Mouse (Mus musculus) limb, embryonic 13.5 days (tissue): ENCODE results near the gene Tm2d1. TPM values are rescaled to one million over a fixed set of nuclear protein-coding genes. Genes with fewer than 3 reads are reported as not detected.
A peak's percentile ranks its signal among the peaks of the same experiment; 100 is the strongest.
"Not testable (repeated sequence)": the region's sequence is repeated elsewhere in the genome, so short reads cannot be mapped to it uniquely, and the experiment has no call there.

ENCODE experiments used
- ATAC-seq: fragments of 200-750 bp; cut with Nextera tagmentation; 2 replicates; pipeline ENCODE4 v1.8.0; 2017; ENCODE audit warnings: low read depth, moderate number of reproducible peaks, moderate TSS enrichment; ENCODE audit not compliant: low FRiP score
- H3K27ac ChIP-seq: fragments of 300-500 bp; sonication (generic); 2 replicates; pipeline ENCODE4 v1.5.1; 2015; ENCODE audit warnings: inconsistent platforms, mild to moderate bottlenecking, moderate library complexity
- H3K27me3 ChIP-seq: fragments of 300-500 bp; sonication (generic); 2 replicates; pipeline ENCODE4 v1.6.1; 2015; ENCODE audit warnings: mild to moderate bottlenecking, inconsistent platforms
- H3K36me3 ChIP-seq: fragments of 300-500 bp; sonication (generic); 2 replicates; pipeline ENCODE4 v1.6.1; 2015; ENCODE audit warnings: inconsistent platforms, mild to moderate bottlenecking, moderate library complexity
- H3K4me1 ChIP-seq: fragments of 300-500 bp; sonication (generic); 2 replicates; pipeline ENCODE4 v1.6.1; 2015; ENCODE audit warnings: inconsistent platforms
- H3K4me2 ChIP-seq: fragments of 300-500 bp; sonication (generic); replicated peaks from 2 replicates; pipeline ENCODE4 v1.6.1; 2015; ENCODE audit warnings: inconsistent platforms, mild to moderate bottlenecking, moderate library complexity
- H3K4me3 ChIP-seq: fragments of 300-500 bp; sonication (generic); 2 replicates; pipeline ENCODE4 v1.5.1; 2015; ENCODE audit warnings: moderate library complexity, mild to moderate bottlenecking, inconsistent platforms
- H3K9ac ChIP-seq: fragments of 300-500 bp; sonication (generic); 2 replicates; pipeline ENCODE4 v1.6.1; 2015; ENCODE audit warnings: mild to moderate bottlenecking, inconsistent platforms
- H3K9me3 ChIP-seq: fragments of 300-500 bp; sonication (generic); 2 replicates; pipeline ENCODE4 v1.6.1; 2016; ENCODE audit warnings: inconsistent platforms
- WGBS: fragments of 180-500 bp; shearing (Covaris S2); methylation state at CpG from one replicate; pipeline ENCODE4 v1.1.7; 2015; 5-methylcytosine and 5-hydroxymethylcytosine counted together
- polyA plus RNA-seq: library from polyadenylated mRNA; unstranded; fragments of >200 nt; fragmentation: Nextera tagmentation; extraction: Ambion mirVana; gene quantifications from 2 replicates; pipeline ENCODE4 v1.2.1, GENCODE M21; 2015

Tm2d1 gene
- 97.7 and 106 TPM in 2 replicates for polyA plus RNA-seq

DNA sequence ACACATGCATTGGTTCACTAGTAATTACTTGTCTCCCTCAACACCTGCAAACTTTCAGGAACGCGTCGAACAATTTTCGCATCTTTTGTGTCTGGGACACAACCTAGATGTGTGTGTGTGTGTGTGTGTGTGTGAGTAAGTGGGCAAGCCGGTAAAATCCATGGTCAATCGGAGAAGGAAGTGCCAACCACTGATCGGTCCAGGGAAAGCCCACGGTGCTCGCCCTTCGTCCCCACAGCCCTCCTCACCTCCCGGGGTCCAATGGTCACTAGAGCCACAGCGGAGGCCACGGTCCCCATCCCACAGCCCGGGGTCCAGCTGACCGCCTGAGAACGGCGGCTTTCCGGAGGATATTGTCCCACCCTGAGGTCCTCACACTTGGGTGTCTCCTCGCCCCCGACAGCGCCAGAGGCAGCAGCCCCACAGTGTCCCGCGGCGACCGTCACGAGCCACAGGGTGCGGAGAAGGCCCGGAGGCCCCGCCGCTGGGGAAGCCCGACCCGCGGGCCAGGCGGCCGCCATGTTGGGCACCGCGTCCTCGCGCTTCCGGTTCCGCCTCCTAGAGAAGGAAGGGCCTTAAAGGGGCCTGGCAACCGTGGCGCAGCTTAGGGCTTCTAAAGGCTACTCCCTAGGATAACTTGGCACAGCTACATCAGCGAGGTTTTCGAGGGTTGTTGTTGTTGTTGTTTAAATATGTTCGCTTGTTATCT, at the start of gene Tm2d1:
Tm2d1 (minus strand) TSS at position 591 of the 709 bp plus-strand sequence.
- peak within 1 kb of the TSS; percentile 66 for H3K4me2 ChIP-seq
- peaks cover 14% of the 10 kb centered on the region; the same call in 1 of the 2 replicates for H3K4me1 ChIP-seq
- peaks cover 14% of the 10 kb centered on the region for H3K36me3 ChIP-seq
- H3K4me3 ChIP-seq = peak within 1 kb of the TSS; percentile 88
- no peaks in the 10 kb centered on the region for H3K27me3 ChIP-seq
- ATAC-seq = peak; percentile 95
- H3K27ac ChIP-seq = peak within 1 kb of the TSS; percentile 67
- no peaks in the 10 kb centered on the region for H3K9me3 ChIP-seq
- under 1% methylated on average over 46 of the region's 46 CpGs for WGBS
- peak within 1 kb of the TSS; percentile 97 for H3K9ac ChIP-seq

DNA sequence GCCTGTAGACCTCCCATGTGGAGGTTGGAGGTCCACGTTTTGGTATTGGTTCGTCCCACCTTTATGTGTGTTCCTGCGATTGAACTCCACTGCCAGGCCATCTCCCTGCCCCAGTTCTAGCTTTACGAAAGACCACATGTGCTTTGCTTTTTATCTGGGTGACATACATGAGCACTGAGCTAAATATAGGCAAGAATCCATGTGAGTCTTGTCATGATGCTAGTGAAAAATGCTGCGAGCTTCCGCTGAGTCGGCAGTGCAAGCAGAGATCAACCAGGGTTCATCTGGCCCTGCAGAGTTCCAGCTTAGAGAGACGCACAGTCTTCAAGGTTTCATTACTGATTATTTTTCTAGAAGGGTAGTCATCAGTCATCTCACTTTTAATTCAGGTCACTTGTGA, 45.3 kb upstream of the Tm2d1 start:
- no peak overlapping the region for H3K4me2 ChIP-seq
- H3K27ac ChIP-seq = no peak overlapping the region
- no peak for ATAC-seq
- peaks cover 45% of the 10 kb centered on the region for H3K36me3 ChIP-seq
- 89% methylated on average over 8 of the region's 8 CpGs for WGBS
- no peaks in the 10 kb centered on the region for H3K9me3 ChIP-seq
- H3K27me3 ChIP-seq = no peaks in the 10 kb centered on the region
- peaks cover 4% of the 10 kb centered on the region; the same call in 1 of the 2 replicates for H3K4me1 ChIP-seq
- H3K4me3 ChIP-seq = no peak overlapping the region
- no peak overlapping the region for H3K9ac ChIP-seq

DNA sequence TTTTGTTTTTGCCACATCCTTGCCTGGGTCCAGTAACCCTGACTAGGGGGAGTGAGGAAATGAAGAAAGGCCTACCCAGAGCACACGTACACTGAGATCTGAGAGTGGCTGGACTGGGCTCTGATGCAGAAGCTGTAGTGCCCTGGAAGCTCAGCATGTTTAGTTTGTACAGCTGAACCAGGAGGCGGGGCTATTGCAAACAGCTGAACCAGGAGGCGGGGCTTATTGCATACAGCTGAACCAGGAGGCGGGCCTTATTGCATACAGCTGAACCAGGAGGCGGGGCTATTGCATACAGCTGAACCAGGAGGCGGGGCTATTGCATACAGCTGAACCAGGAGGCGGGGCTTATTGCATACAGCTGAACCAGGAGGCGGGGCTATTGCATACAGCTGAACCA, 32.0 kb upstream of the Tm2d1 start:
- not testable (repeated sequence) for H3K4me2 ChIP-seq, H3K27me3 ChIP-seq, H3K4me1 ChIP-seq, H3K9me3 ChIP-seq, H3K4me3 ChIP-seq, ATAC-seq, H3K27ac ChIP-seq, H3K9ac ChIP-seq
- 97% methylated on average over 8 of the region's 8 CpGs for whole genome bisulfite sequencing
- peaks cover 59% of the 10 kb centered on the region for H3K36me3 ChIP-seq

DNA sequence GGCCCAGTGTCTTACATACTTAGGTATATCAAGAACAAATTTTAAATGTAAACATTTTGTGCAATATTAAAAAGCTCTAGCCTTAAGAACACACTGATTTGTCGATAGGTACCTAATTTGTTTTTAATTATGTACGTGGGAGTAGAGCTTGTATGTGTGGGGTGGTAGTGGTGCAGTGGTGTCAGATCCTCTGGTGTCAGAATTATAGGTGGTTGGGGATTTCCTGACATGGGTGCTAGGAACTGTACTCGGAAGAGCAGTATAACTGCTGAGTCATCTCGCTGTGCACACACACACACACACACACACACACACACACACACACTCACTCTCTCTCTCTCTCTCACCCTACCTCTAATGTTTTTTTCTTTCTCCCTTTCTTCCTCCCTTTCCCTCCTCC, 25.3 kb upstream of the Tm2d1 start:
- WGBS = 86% methylated on average over 4 of the region's 4 CpGs
- no peaks in the 10 kb centered on the region for H3K9me3 ChIP-seq
- H3K27me3 ChIP-seq = no peaks in the 10 kb centered on the region
- H3K9ac ChIP-seq = no peak overlapping the region
- no peak for ATAC-seq
- no peak overlapping the region for H3K4me2 ChIP-seq
- no peak overlapping the region for H3K27ac ChIP-seq
- no peak overlapping the region for H3K4me3 ChIP-seq
- no peaks in the 10 kb centered on the region for H3K4me1 ChIP-seq
- peaks cover 33% of the 10 kb centered on the region for H3K36me3 ChIP-seq

DNA sequence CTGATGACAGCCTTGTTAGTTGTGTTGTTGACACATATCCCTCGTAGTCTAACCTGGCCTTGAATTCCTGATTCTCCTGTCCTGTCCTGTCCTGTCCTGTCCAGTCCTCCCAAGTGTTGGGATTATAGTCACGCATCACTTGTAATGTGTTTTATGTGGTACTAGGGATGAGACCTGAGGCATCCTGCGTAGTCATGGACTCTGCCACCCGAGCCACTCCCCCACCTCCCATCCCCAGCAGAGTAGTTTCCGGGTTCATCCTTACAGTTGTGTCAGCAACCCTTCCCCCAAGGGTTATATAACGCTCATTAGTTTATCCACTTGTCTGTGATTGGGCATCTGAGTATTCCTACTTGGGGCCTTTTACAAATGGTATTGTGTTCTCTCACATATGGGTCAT, 21.3 kb upstream of the Tm2d1 start:
- H3K9ac ChIP-seq = no peak overlapping the region
- no peak overlapping the region for H3K27ac ChIP-seq
- peaks cover 8% of the 10 kb centered on the region for H3K36me3 ChIP-seq
- H3K4me2 ChIP-seq = no peak overlapping the region
- no peaks in the 10 kb centered on the region for H3K27me3 ChIP-seq
- WGBS = 85% methylated on average over 6 of the region's 6 CpGs
- H3K9me3 ChIP-seq = no peaks in the 10 kb centered on the region
- H3K4me1 ChIP-seq = peaks cover 7% of the 10 kb centered on the region
- ATAC-seq = no peak
- no peak overlapping the region for H3K4me3 ChIP-seq

DNA sequence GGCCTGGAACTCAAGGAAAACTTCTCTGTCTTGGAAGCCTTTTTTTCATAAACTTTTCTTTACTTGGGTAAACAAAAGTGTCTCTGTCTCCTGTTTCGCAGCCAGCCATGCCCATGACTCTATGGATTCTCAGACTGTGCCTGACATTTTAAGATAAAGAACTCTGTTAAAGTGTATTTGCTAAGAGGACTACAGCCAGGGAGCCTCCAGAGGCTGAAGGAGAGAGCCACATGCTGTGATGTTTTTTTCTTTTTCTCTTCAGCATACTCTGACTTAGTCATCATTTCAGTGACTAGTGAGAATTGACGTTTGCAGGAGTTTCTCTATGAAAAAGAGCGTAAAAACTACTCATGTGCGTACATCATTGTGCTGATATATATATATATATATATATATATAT, 20.4 kb upstream of the Tm2d1 start:
- ATAC-seq = no peak
- Histone ChIP-seq H3K36me3 (peaks cover 5% of the 10 kb centered on the region), H3K27me3 (no peaks in the 10 kb centered on the region), H3K27ac (no peak overlapping the region), H3K9me3 (no peaks in the 10 kb centered on the region), H3K4me1 (peaks cover 7% of the 10 kb centered on the region), H3K4me2 (no peak overlapping the region), H3K9ac (no peak overlapping the region), H3K4me3 (no peak overlapping the region)
- 83% methylated on average over 4 of the region's 4 CpGs for WGBS

DNA sequence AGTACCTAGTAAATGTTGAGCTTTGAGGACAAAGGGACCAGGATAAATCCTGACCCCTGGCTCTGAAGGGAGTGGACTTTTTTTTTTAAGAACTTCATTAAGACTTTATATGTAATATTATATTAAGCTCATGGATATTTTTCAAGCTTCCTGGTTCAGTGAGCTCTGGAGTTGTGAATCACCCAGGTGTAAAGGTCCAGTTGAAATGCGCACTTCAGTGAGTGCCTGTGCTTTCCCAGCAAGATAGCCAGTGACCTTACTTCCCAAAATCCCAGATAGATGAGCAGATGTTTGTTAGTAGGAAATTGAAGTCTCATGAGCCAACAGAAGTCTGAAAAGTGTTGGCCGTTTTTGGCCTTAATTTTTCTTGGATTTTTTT, 18.5 kb upstream of the Tm2d1 start:
- H3K27ac ChIP-seq = no peak overlapping the region
- no peaks in the 10 kb centered on the region for H3K9me3 ChIP-seq
- H3K27me3 ChIP-seq = no peaks in the 10 kb centered on the region
- WGBS = 74% methylated on average over 2 of the region's 2 CpGs
- no peak overlapping the region for H3K9ac ChIP-seq
- no peak overlapping the region for H3K4me3 ChIP-seq
- ATAC-seq = no peak
- peaks cover 19% of the 10 kb centered on the region for H3K4me1 ChIP-seq
- no peak overlapping the region for H3K4me2 ChIP-seq
- no peaks in the 10 kb centered on the region for H3K36me3 ChIP-seq

DNA sequence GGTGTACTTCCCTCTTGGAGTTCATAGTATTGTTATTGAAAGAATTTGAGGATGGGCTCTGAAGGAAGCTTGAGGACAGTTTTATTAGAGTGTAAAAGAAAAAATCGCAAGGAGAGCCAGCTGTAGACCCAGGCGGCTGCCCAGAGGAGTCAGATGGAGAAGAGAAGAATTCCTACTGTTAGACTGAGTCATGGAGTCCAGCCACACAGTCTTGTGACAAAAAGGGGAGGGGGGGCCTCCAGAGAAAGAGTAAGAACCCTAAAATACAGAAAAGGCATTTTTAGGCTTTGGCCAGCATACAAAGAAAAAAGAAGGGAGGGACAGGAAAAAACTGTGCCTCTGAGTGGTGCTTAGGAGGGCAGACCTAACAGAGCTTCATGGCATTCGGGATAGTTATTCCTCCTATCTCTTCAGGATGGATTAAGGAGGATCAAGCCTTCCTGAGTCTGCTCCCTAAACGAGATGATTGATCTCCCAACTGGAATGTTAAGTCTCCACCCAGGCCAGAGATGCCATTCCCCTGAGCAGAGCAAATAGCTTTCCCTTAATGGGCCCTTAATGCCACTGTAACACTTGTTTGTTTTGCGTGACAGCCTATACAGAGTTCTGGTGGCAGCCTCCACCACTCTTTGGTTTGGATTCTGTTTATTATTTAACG, 17.9 kb upstream of the Tm2d1 start:
- Histone ChIP-seq H3K9ac (no peak overlapping the region), H3K4me1 (peaks cover 21% of the 10 kb centered on the region), H3K36me3 (no peaks in the 10 kb centered on the region), H3K4me2 (no peak overlapping the region), H3K9me3 (no peaks in the 10 kb centered on the region), H3K4me3 (no peak overlapping the region), H3K27ac (no peak overlapping the region), H3K27me3 (no peaks in the 10 kb centered on the region)
- no peak for ATAC-seq
- 14% methylated on average over 6 of the region's 6 CpGs for WGBS

DNA sequence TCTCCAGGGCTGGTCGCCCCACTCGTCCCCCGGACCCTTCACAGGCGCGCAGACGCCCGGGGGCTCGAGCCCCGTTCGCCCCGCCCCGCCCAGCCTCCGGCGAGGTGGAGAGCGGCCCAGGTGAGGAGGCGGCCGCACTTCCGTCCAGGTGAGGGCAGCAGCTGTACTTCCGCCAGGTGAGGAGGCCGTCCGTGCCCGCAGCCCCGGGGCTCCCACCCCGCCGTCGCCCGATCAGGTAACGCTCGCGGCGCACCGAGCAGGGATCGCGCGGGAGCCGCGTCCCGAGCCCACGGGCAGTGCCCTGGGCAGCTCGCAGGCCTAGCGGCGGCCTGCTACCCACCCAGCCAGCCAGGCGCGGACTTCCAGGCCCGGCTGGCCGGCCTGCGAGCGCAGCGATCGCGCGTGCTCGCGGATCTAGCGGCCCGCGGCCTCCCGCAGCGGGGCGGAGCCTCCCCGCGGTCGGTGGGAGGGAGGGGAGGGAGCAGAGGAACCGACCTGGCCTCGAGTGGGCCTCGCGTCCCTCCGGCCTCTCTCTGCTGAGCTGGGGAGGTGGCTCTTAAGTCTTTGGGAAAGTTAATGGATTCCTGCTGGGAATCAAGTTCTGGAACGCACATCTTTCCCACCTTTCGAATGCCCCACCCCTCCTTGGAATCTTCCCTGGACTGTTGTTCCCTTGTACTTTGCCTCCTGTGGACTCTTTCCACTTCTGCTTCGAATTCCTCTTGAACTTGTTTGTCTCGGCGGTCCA, 12.8 kb upstream of the Tm2d1 start, which contains the start of gene Patj:
Patj (plus strand) TSS at position 96 of the 748 bp plus-strand sequence.
- Histone ChIP-seq H3K9ac (peak within 1 kb of the TSS; percentile 98), H3K4me1 (peaks cover 15% of the 10 kb centered on the region), H3K27me3 (no peaks in the 10 kb centered on the region), H3K4me3 (peak within 1 kb of the TSS; percentile 86), H3K9me3 (no peaks in the 10 kb centered on the region), H3K27ac (peak within 1 kb of the TSS; percentile 95), H3K36me3 (no peaks in the 10 kb centered on the region), H3K4me2 (peak within 1 kb of the TSS; percentile 82)
- under 1% methylated on average over 72 of the region's 73 CpGs for WGBS
- peak; percentile 91 for ATAC-seq

DNA sequence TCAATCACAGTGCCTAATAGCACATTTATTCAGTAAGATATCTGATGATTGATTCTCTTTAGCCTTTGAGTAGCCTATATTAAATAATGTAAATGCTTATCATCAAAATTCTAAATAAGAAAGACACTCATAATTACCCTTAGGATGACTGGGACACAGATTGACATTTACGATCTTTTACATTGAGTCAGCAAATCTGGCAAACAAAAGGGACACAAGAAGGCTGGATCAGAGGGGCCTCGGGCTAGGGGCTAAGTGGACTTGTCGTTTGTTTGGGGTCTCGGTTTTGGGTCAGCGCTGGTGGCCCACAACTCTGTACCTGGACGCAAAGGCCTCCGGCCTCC, 12.2 kb upstream of the Tm2d1 start:
- peaks cover 14% of the 10 kb centered on the region for H3K4me1 ChIP-seq
- no peaks in the 10 kb centered on the region for H3K36me3 ChIP-seq
- peak overlapping the region; percentile 86 for H3K4me3 ChIP-seq
- H3K9ac ChIP-seq = peak overlapping the region; percentile 98
- H3K4me2 ChIP-seq = peak overlapping the region; percentile 82
- 4% methylated on average over 7 of the region's 7 CpGs for WGBS
- H3K27ac ChIP-seq = peak overlapping the region; percentile 95
- no peaks in the 10 kb centered on the region for H3K9me3 ChIP-seq
- no peak for ATAC-seq
- H3K27me3 ChIP-seq = no peaks in the 10 kb centered on the region

DNA sequence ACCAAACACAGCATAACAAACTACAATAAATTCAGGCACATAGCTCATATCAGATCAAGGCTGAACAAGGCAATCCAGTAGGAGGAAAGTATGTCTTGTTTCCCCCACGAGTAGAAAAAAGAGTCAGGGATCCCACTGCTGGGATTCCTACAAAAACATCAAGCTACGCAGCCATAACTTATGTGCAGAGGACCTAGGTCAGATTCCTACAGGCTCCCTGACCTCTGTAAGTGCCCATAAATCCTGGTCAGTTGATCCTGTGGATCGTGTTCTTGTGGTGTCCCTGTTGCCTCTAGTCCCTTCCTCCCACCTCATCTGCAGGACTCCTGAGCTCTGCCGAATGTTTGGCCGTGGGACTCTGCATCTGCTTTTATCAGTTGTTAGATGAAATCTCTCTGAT, 1.9 kb upstream of the Tm2d1 start:
- WGBS = 24% methylated on average over 5 of the region's 5 CpGs
- H3K4me1 ChIP-seq = peaks cover 14% of the 10 kb centered on the region; the same call in 1 of the 2 replicates
- H3K27ac ChIP-seq = no peak overlapping the region

DNA sequence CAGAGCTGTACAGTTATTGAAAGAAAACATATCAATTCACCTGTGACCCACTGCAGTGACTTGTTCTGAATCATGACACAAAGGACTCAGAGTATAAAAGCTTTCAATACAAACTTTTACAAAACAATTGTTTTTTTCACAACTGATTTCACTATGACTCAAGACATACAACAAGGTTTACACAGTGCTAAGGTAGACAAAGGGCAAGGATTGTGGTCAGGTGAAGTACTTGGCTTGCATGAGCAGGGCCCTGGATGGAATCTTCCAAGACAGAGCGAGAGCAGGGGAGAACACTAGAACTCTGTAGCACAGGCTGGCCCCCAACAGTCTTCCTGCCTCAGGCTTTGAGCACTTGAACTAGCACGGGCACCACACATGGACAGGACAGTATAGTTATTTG, 6.2 kb downstream of the Tm2d1 start:
- no peak overlapping the region for H3K27ac ChIP-seq
- WGBS = 92% methylated on average over 2 of the region's 2 CpGs

More for the DNA sequence above, 1.9 kb upstream of the Tm2d1 start:
- H3K4me2 ChIP-seq = no peak overlapping the region
- no peak overlapping the region for H3K9ac ChIP-seq
- H3K9me3 ChIP-seq = no peaks in the 10 kb centered on the region
- ATAC-seq = no peak
- no peaks in the 10 kb centered on the region for H3K36me3 ChIP-seq
- H3K4me3 ChIP-seq = no peak overlapping the region
- H3K27me3 ChIP-seq = no peaks in the 10 kb centered on the region

More for the DNA sequence above, 6.2 kb downstream of the Tm2d1 start:
- H3K4me1 ChIP-seq = peaks cover 9% of the 10 kb centered on the region; the same call in 1 of the 2 replicates
- no peak overlapping the region for H3K9ac ChIP-seq
- peaks cover 20% of the 10 kb centered on the region for H3K36me3 ChIP-seq
- H3K27me3 ChIP-seq = no peaks in the 10 kb centered on the region
- no peak overlapping the region for H3K4me3 ChIP-seq
- H3K9me3 ChIP-seq = no peaks in the 10 kb centered on the region
- no peak for ATAC-seq
- H3K4me2 ChIP-seq = no peak overlapping the region
